Mouse (Mus musculus) kidney, adult 2 months (tissue): ENCODE data around the gene Kiss1.

Experiments used
- CTCF ChIP-seq: fragments of 200-500 bp; conservative IDR thresholded peaks from 2 replicates; pipeline ENCODE4 v1.5.1; 2011; ENCODE audit warnings: low read depth, mild to moderate bottlenecking, control low read depth, low read length, moderate library complexity, mixed read lengths; ENCODE audit not compliant: insufficient read depth, insufficient read length
- POLR2A ChIP-seq: fragments of 200-500 bp; IDR thresholded peaks from one replicate; pipeline ENCODE4 v1.6.1; 2011; ENCODE audit warnings: low read depth, low read length, control low read depth

GRCm38 (mm10) chr1:133316577-133316976 lies 5.1 kb upstream of the Kiss1 start:
- TF ChIP-seq POLR2A, result no peak
- no peak; the same call in 1 of the 2 replicates for TF ChIP-seq CTCF
